Comparison of ENCODE assay signal across 21 mouse cellular contexts in the genomic region with DNA sequence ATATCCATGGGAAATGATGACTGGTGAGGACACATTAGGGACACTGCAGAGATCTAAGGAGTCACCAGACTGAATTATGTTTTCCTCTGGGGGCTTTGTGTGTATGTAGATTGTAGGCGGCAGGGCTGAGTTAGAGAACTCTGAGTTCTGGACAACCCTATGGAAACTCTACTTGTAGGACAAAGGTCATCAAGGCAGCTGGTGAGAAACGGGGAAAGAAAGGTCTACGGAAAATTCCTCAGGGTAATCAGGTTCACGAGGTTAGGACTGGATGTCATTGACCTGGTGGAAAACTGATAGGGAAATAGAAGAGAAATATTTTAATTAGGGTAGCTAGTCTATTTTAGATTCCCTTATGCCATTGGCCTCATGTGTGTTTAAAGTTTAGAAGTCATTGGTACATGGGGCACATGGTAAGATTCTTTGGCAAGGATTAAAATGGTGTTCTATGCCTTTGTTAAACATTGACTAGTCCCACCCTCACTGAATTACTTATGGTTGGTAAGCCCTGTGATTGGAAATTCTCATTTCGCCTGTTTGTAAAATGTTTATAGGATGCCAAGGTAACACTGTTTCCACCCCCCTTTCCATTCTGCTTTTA.
"Had no signal": no experiment of that assay in that cellular context is flagged by ENCODE, and none has a peak within 500 bp of the region (broad histone marks: within the 10 kb centered on the region; RNA-seq: fewer than 3 reads in every experiment).

No protein-coding gene starts in this region.

- H3K27me3 ChIP-seq: limb, embryonic 12.5 days; limb, embryonic 15.5 days; liver, embryonic 13.5 days; megakaryocyte, embryonic 14.5 days had no signal

- H3K36me3 ChIP-seq: limb, embryonic 12.5 days; limb, embryonic 15.5 days; liver, embryonic 13.5 days had no signal

- ATAC-seq: hindbrain, postnatal 0 days; inflammation-experienced regulatory T-cells, adult 6 months had no signal

- H3K9me3 ChIP-seq: limb, embryonic 12.5 days; limb, embryonic 15.5 days; liver, embryonic 13.5 days had no signal

- H3K9ac ChIP-seq: limb, embryonic 12.5 days; limb, embryonic 15.5 days; liver, embryonic 13.5 days; lung, embryonic 14.5 days had no signal

- H3K4me1 ChIP-seq: limb, embryonic 12.5 days; limb, embryonic 15.5 days; liver, embryonic 13.5 days; megakaryocyte, embryonic 14.5 days had no signal

- H3K27ac ChIP-seq: hindbrain, postnatal 0 days; layer of hippocampus, adult 2 months; left cerebral cortex, adult 2 months; limb, embryonic 12.5 days; limb, embryonic 15.5 days; liver, embryonic 13.5 days; stomach, postnatal 0 days had no signal

- DNase-seq: kidney, postnatal 10 days; kidney, postnatal 4 days; layer of hippocampus, adult 9-11 months; left cerebral cortex, postnatal 4 days; liver, embryonic 13.5 days; lung, embryonic 14.5 days; lung, postnatal 10 days; lung, postnatal 36 days; midbrain, embryonic 14.5 days; thymus, adult 2 months; thymus, postnatal 14 days; thymus, postnatal 4 days had no signal

- H3K4me3 ChIP-seq: layer of hippocampus, adult 2 months; left cerebral cortex, adult 2 months; limb, embryonic 12.5 days; limb, embryonic 15.5 days; liver, embryonic 13.5 days; megakaryocyte, embryonic 14.5 days had no signal

- H3K4me2 ChIP-seq: limb, embryonic 12.5 days; limb, embryonic 15.5 days; liver, embryonic 13.5 days; lung, embryonic 14.5 days; midbrain, embryonic 11.5 days had no signal
